Mouse (Mus musculus) ES-Bruce4 (cell line): ENCODE measurements around the gene Slc9a3r2.

Experiments used
- CTCF ChIP-seq: IDR thresholded peaks from one replicate; pipeline ENCODE4 v1.8.1; 2011; ENCODE audit warnings: low read depth, low read length
- EP300 ChIP-seq: IDR thresholded peaks from 2 replicates; pipeline ENCODE4 v1.6.1; 2011; ENCODE audit warnings: low read depth, low read length; ENCODE audit not compliant: insufficient read depth

GRCm38 (mm10) chr17:24645916-24646315 is 4.2 kb downstream of the Slc9a3r2 start:
- TF ChIP-seq CTCF = no peak
- TF ChIP-seq EP300 = no peak
